Mouse (Mus musculus): ENCODE measurements around the gene B3galnt2. TPM values are rescaled to one million over a fixed set of nuclear protein-coding genes. Genes with fewer than 3 reads are reported as not detected.

B3galnt2 gene
- 26.4 TPM for total RNA-seq (2023)

DNA sequence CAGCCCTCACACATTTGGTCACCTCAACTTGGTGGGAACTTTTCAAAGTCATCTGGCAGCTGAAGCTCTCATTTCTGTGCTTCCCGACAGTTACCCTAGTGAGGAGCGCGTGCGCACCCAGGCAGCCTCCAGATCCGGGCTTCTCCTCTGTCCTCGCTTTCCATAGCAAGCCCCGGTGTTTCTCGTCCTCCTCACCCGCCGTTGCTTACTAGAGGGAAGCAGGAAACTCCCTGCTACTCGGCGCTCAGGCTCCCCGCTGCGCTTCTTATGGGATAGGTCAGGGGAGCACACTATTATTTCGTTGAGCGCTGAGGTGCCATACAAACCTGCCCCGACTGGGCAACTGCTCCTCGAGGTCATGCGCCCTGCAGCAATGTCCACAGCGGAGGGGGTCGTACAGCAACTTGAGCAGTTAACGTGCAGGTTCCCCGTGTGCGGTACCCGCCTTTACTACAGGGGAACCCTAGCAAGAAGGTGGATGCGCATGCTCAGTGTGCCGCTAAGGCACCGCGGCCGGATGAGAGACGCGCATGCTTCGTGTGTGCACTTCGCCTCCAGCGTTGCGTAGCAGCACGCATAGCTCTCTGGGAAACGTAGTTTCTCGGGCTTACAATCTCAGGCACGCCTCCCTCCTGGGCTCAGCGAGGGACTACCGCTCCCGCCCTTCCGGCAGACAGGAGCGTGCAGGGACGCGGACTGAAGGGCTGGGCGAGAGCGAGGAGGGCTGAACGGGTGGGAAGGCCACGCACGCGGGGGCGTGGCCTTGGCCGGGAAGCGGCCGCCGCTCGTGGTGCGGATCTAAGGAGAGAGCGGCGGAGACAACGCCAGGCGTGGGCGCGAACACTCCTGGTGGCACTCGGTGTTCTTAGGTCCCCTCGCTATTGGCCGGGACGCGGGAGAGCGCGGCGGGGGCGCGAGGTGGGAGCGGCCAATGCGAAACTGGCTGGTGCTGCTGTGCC is at the start of gene B3galnt2:
Gene B3galnt2 (plus strand): TSS at position 596 of the 959 bp plus-strand sequence.

GRCm38 (mm10) chr13:14039292-14039965 is 85.2 kb downstream of the B3galnt2 start, which contains the start of gene Tbce:
Tbce (minus strand) TSS chr13:14039638.

Other genes with a start within 250 kb of the B3galnt2 start
- not detected for gene Gng4, start 170.4 kb upstream of the B3galnt2 start, total RNA-seq (2023)
- gene Tbce, start 85.2 kb downstream of the B3galnt2 start, total RNA-seq (2023), result 82.6 TPM
- gene Arid4b, start 108.8 kb downstream of the B3galnt2 start, total RNA-seq (2023), result 140 TPM
- 64.0 TPM for gene Ggps1, start 109.0 kb downstream of the B3galnt2 start, total RNA-seq (2023)

All from CD4-positive naive resting alpha-beta T cell, adult 57 days (primary cell).